Mouse (Mus musculus): Measurements from ENCODE around the gene Armcx1.

DNA sequence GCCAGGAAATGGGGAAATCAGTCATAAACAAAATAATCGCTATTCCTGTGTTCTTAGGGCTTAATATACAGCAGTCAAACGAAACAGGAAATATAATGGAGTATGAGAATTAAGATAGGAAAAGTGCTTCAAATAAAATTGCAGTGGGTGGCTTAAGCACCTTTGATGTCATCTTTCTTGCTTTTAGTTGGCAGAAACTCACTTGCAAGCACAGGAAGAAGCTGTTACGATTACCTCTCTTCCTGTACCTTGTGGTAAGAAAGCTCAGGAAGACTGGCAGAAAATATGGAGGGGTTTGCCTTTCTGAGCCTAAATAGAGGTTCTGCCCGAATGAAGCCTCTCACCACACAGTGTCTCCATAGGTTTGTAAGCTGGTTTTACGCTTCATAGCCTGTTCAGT, 24.1 kb downstream of the Armcx1 start:
- no peak for TF ChIP-seq CTCF (IDR thresholded peaks at IDR 0.05; ENCODE audit: insufficient read depth, low read depth, low read length)
- no peak for TF ChIP-seq POLR2A (IDR thresholded peaks at IDR 0.05; ENCODE audit: insufficient read depth, low read depth, low read length)

Data from olfactory bulb, adult 2 months (tissue).